In genomic region chr3:37659621-37660020, GRCm38 (mm10) we compare ENCODE assay signal across 21 mouse cellular contexts. TPM values are rescaled to one million over a fixed set of nuclear protein-coding genes. Genes with fewer than 3 reads are reported as not detected.
DNase-seq lines count a peak whose midpoint lies in the region; ATAC-seq and TF ChIP-seq lines count a peak whose summit lies in the region.
"Had no signal": no experiment of that assay in that cellular context is flagged by ENCODE, and none has a peak within 500 bp of the region (broad histone marks: within the 10 kb centered on the region; RNA-seq: fewer than 3 reads in every experiment).

No protein-coding gene starts in this region.

- peak overlapping the region; percentile 41 for H3K4me2 ChIP-seq in liver, embryonic 12.5 days
- H3K4me2 ChIP-seq: embryonic facial prominence, embryonic 13.5 days; heart, embryonic 13.5 days; hindbrain, embryonic 12.5 days; kidney, embryonic 15.5 days; lung, embryonic 15.5 days; midbrain, embryonic 13.5 days had no signal

- no peak for TF ChIP-seq CTCF in G1E (IDR thresholded peaks at IDR 0.05; ENCODE audit: low read depth, low read length)

- no peaks in the 10 kb centered on the region for H3K36me3 ChIP-seq in G1E (replicated peaks)
- H3K36me3 ChIP-seq in liver, embryonic 12.5 days, result no peaks in the 10 kb centered on the region
- H3K36me3 ChIP-seq: embryonic facial prominence, embryonic 13.5 days; heart, embryonic 13.5 days; hindbrain, embryonic 12.5 days; kidney, embryonic 15.5 days; lung, embryonic 15.5 days; midbrain, embryonic 13.5 days had no signal

- intact Hi-C loops in left cerebral cortex, postnatal 10 days (cut with DNase I), result no loop called here

- no peaks in the 10 kb centered on the region for H3K9me3 ChIP-seq in G1E (replicated peaks)
- no peaks in the 10 kb centered on the region for H3K9me3 ChIP-seq in liver, embryonic 12.5 days (replicated peaks)
- H3K9me3 ChIP-seq: embryonic facial prominence, embryonic 13.5 days; heart, embryonic 13.5 days; hindbrain, embryonic 12.5 days; kidney, embryonic 15.5 days; lung, embryonic 15.5 days; midbrain, embryonic 13.5 days had no signal

- H3K9ac ChIP-seq in liver, embryonic 12.5 days, result no peak overlapping the region
- H3K9ac ChIP-seq: embryonic facial prominence, embryonic 13.5 days; heart, embryonic 13.5 days; hindbrain, embryonic 12.5 days; kidney, embryonic 15.5 days; lung, embryonic 15.5 days; midbrain, embryonic 13.5 days had no signal

- H3K4me3 ChIP-seq in G1E (ENCODE audit: low read depth, low read length), result no peak overlapping the region; the same call in 1 of the 2 replicates
- H3K4me3 ChIP-seq in liver, embryonic 12.5 days, result no peak overlapping the region
- H3K4me3 ChIP-seq: embryonic facial prominence, embryonic 13.5 days; heart, embryonic 13.5 days; hindbrain, embryonic 12.5 days; kidney, embryonic 15.5 days; lung, embryonic 15.5 days; midbrain, embryonic 13.5 days had no signal

- 8% methylated on average over 6 of the region's 6 CpGs for WGBS in liver, embryonic 12.5 days (ENCODE audit: insufficient replicate concordance)

- H3K27ac ChIP-seq in liver, embryonic 12.5 days, result peak overlapping the region; percentile 59
- H3K27ac ChIP-seq: embryonic facial prominence, embryonic 13.5 days; heart, embryonic 13.5 days; hindbrain, embryonic 12.5 days; kidney, embryonic 15.5 days; lung, embryonic 15.5 days; midbrain, embryonic 13.5 days had no signal

- ATAC-seq in G1E (ENCODE audit: extremely low read depth, insufficient number of reproducible peaks, low FRiP score, poor library complexity, severe bottlenecking), result peak; percentile 83
- ATAC-seq in liver, embryonic 12.5 days, result peak; percentile 80
- peak; percentile 49; the same call in 1 of the 2 replicates for ATAC-seq in megakaryocyte, adult 5-6 weeks (ENCODE audit: poor library complexity, severe bottlenecking)
- ATAC-seq: forebrain, embryonic 14.5 days; midbrain, embryonic 13.5 days had no signal

- DNase-seq in 416B (ENCODE audit: low read depth) (peak; percentile 75), G1E (ENCODE audit: low spot score) (peak; percentile 46)
- no peak for DNase-seq in thymus, postnatal 4 days
- no peak for DNase-seq in left cerebral cortex, adult 11 months (ENCODE audit: low spot score)
- no peak for DNase-seq in left cerebral cortex, postnatal 10 days (ENCODE audit: extremely low spot score in 1 of 2, low spot score in 2 of 2)
- DNase-seq: cerebellum, adult 11-12 months; cerebellum, postnatal 14 days; heart, postnatal 14 days; kidney, adult 11 months; kidney, postnatal 4 days; lung, postnatal 36 days; thymus, postnatal 25 days had no signal

- H3K4me1 ChIP-seq in G1E (ENCODE audit: insufficient read depth, low read depth, low read length), result peaks cover 69% of the 10 kb centered on the region
- H3K4me1 ChIP-seq in liver, embryonic 12.5 days, result peaks cover 47% of the 10 kb centered on the region

- no peaks in the 10 kb centered on the region for H3K27me3 ChIP-seq in G1E (ENCODE audit: insufficient read depth, low read length)
- peaks cover 27% of the 10 kb centered on the region for H3K27me3 ChIP-seq in liver, embryonic 12.5 days (replicated peaks)
- H3K27me3 ChIP-seq: kidney, embryonic 15.5 days had no signal

RNA-seq across cellular contexts. Expression of gene Spry1, which starts 19.9 kb away (rescaled TPM):
- total RNA-seq in G1E (2014; fragmentation: Nextera tagmentation) (28.4 and 35.5 TPM in 2 replicates), G1E (2017) (3.9 and 4.2 TPM in 2 replicates)
- 4.8 and 5.7 TPM in 2 replicates for polyA plus RNA-seq in G1E (2012)
- polyA plus RNA-seq in liver, embryonic 12.5 days (2016; fragmentation: Nextera tagmentation; extraction: Ambion mirVana), result 4.3 and 4.7 TPM in 2 replicates
- 0.50 and 1.2 TPM in 2 replicates for total RNA-seq in megakaryocyte, adult 5-6 weeks (2015)
- total RNA-seq in megakaryocyte, adult 5-6 weeks (2017), result 0.16 TPM in 1 of 2 replicates, not detected in the other
- 10 to 100 TPM; 15.3 to 16.0 TPM for total RNA-seq in left cerebral cortex, postnatal 10 days (2021)

Comparison
In these comparisons a context has a peak if more than half of its experiments do, and no peak if none do; other contexts are left out.
1. DNase-seq: peak in 416B (single experiment) and G1E (single experiment); none in thymus, postnatal 4 days (single experiment), left cerebral cortex, adult 11 months (single experiment) and left cerebral cortex, postnatal 10 days (0 of 2).
2. Peak in every context shown above with its lines, with median percentiles within 50 percentile points of each other: ATAC-seq.